Mouse (Mus musculus) retina, embryonic 14.5 days (tissue): ENCODE measurements around the gene Relt.

ENCODE experiments used
- DNase-seq: peaks from one replicate; pipeline ENCODE4 v3.0.0-alpha.2; 2015; ENCODE audit warnings: low spot score

Gene Relt

DNA sequence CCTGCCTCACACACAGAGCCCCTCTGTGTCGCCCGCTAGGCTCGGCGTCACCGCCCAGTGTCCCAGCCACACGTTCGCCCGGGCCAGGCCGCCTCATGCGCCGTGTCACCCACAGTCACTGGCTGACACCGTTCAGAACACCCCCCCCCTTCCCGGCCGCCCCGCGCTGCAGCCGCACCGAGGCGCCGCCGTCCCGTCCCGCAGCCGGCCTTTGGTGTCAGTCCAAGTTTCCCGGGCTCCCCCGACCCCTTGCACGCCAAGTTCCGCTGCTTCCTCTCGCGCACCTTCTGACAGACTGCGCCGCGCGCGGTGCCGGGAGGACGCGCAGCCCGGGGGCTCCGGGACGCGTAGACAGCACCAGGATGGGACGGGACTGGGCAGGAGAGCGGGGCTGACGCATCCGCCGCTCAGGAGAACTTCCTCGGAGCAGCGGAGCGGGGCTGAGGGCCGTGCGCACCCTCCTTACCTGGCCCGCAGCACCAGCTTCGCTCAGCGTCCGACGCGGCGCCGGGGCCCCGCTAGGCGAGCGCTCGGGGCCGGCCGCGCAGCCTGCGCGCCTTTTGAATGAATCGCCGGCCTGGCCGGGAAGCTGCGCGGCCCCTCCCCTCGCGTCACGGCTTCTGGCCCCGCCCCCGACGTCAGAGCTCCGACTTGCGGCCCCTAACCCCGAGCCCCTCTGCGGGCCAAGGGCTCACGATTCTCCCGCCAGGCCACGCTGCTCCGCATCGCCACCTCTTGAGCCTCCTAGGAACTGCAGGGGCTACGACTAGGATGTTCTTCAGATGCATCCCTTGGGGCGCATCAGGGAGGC lies at the start of gene Relt:
TSS of gene Relt (minus strand) at position 619 of the 811 bp plus-strand sequence.
- peak; percentile 99 for DNase-seq

DNA sequence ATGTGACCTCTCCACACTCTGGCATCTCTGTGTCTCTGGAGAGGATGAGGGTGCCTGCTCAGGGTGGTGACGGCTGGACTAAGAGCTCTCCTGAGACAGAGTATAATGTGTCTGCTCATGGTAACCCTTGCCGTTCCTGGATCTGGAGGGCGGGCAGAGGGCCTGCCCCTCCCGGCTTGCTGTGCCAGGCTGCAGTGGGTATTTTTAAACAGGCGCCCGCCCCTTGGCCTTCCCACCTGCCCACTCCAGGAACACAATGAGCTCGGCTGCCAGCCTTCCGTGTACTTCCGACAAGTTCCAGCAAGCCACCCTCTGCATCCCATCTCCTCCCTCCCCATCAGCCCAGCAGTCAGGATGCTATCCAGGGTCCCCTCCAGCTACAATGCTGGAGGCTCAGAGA lies 48.5 kb upstream of the Relt start:
- DNase-seq = no peak

DNA sequence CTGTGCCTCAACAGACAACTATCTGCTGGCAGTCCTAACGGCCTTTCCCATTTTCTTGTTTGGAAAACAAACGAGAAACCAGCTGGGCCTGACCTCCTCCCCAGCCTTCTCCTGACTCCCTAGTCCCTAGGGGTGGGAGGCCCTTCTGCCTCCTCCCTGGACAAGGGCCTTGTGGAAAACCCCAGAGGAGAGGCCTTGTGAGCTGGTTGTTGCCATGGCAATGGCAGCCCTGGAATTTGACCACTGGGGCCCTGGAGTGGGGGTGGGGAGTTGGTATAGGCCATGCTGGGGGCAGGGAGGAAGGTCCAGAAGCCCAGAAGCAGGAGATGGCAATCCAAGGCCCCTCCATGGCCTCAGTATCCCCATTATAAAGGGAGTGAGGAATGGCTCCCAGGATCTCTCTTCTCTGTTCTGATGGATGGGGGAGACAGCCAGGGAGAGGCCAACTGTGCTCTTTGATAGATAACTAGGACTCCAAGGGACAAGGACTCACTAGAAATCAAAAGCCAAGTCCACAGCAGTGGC lies 48.1 kb upstream of the Relt start:
- peak; percentile 67 for DNase-seq

DNA sequence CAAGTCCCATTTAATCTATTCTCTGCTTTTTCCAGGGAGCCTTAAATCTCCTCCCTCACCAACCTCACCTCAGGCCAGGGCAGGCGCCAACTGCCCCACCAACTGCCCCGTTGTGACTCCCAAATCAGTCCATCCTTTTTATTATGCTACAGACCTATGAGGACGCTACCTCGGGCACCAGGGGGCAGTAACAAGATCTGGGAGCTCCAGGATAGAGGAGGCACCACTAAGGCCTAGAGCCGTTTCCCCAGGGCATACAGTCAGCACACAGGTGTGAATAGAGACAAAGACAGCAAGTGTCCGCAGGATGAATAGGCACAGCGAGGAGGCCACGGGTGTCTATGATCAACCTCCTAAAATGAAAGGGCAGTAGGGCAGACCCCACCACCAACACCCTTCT lies 45.3 kb upstream of the Relt start:
- no peak for DNase-seq

DNA sequence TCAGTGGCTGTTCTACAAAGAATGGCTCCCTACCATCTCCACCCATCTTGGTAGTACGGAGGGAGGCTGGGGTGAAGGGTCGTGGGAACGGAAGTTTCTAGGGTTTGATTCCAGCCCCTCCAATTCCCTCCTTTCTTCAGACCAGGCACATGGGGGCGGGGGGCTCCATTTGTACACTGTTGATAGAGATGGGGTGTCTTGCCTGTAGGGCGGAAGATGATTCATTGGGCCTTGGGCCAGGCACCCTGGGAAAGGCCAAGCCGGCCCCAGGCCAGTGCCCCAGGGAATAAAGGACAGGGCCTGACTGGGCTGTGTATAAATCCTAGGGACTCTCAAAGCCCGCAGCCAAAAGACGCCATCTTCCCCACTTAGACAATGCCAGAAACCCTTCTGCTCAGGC lies 44.8 kb upstream of the Relt start:
- no peak for DNase-seq

DNA sequence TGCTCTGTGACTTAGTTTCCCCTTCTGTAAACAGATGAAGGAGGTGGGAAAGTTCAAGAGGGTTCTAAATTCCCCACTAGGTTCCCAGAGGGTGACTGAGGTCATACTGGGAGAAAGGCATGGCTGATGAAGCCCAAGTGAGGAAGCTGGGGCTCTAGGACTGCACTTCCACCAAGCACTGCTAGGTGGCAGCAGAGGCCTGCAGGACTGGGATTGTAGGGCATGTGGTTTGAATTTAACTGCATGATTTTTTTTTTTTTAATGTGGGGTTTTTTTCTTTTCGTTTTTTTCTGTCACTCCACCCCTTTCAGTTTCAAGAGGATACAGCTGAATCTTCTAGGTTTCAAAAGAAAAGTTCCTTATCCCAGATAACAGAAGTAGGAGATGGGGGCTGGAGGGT lies 44.0 kb upstream of the Relt start:
- peak; percentile 91 for DNase-seq

DNA sequence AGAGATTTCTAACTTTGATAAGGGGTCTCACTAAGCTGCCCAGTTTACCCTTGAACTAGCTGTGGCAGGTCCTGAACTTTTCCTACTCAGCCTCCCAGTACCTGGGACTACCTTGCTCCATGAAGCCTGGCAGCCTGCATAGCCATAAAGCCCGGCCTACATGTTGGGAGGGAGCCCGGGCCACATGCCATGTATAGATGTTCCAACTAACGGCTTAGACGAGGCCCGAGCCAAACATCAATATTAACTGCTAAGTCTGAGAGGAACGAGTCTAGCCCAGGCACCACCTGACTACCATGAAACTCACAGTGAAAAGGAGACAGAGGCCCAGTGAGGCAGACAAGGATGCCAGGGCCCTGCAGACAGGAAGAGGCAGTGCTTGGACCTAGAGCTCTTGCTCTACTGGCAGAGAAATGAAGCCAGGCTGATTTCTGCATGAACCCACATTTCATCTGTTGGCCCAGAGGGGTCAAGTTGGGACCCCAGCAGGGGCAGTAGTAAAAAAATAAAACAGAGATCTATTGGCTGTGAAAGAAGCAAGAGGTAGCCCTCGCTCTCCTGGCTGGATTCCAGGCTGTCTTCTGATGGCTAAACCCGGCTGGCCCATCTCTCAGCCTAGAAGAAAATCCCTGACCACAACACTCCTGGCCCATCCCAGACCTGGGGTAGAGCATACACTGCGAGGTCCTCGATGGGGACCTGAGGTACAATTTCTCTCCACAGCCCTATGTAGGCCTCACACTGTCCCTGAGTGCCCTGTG lies 43.0 kb upstream of the Relt start:
- no peak for DNase-seq

DNA sequence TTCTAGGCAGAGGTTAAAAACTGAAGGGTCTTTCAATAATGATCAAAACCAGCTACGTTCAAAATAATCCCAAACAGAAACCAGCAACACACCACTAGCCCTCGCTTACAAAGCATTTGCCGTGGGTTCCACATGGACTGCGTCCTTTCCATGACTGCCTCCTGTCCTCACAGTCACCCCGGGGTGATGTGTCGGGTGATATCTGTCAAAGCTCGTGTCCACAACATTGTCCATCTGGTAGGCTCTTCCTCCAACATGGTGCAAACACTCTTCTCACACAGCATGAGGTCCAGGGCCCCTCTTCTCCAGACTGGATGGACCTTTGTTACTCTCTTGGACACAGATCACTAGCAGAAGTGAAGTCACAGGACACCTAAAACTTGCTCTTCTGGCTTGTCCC lies 41.8 kb upstream of the Relt start:
- no peak for DNase-seq

DNA sequence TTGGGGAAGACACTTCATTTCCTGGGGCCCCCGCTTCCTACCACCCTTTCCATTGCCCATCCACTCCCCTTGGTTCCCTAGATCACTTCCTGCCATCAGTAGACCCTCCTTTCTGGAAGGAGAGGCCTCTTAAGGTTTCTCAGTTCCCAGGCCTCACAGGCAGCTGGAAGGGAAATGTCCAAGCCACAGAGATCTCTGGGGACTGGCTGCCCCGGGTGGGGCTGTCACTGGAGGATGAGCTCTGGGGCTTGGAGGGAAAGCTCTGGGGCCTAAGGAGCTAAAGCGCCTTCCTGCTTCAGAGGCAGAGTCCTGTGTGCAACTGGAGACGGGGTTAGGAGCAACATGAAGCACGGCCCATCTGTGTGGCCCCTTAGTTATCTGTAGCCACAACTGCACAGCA lies 41.4 kb upstream of the Relt start:
- no peak for DNase-seq

DNA sequence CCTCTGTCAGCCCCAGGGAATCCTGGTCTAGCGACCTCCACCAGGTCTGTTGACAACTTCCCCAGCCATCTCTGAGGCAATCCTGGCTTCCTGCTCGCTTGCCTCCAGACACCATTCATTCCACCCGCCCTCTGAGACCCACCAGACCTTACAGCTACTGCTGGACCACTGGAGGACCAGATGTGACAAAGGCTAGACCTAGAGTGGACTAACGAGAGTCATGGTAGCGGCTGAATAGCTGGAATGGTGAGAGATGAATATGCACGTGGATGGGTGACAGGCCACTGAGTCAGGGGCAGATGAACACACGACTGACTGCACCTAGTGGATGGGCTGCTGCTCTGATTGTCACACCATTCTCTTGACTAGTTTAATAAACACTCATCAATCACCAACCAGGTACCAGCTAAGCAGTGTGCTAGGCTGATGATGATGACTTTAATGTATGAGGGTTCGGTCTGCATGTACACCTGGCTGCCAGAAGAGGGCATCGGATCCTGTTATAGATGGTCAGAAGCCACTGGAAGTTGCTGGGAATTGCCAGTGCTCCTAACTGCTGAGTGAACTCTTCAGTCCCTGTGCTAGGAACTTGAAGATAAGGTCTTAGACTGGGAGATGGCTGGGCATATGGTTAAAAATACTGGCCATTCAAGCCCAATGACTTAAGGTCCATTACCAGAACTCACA lies 39.3 kb upstream of the Relt start:
- DNase-seq = peak; percentile 61

DNA sequence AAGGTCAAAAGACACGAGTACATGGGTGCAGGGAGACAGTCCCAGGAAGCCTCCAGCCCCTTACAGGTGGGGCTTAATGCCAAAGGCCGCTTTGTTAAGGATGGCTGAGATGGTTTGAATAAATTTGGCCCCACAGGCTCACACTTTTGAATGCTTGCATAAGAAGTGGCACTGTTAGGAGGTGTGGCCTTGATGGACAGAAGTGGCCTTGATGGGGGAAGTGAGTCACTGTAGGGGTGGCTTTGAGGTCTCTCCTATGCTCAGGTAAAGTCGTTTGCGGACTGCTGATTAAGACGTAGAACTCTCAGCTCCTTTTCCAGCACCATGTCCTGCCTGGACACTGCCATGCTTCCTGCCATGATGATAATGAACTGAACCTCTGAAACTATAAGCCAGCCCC lies 34.6 kb upstream of the Relt start:
- no peak for DNase-seq

DNA sequence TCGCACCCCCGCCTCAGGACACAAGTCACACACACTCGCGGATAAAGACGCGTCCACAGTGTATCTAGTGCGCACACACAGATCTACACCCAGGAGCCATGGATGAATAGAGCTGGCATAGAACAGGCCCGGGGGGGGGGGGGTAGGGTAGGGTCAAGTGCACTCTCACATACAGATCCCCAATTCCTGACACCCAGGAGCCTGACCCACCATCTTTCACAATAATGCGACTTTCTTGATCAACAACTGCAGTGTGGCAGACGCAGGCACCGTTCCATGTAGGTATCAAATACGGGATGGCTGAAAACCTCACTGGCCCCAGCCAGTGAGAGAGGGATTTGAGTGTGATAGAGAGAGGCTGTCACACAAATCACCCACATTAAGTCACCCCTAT lies 31.6 kb upstream of the Relt start:
- no peak for DNase-seq

DNA sequence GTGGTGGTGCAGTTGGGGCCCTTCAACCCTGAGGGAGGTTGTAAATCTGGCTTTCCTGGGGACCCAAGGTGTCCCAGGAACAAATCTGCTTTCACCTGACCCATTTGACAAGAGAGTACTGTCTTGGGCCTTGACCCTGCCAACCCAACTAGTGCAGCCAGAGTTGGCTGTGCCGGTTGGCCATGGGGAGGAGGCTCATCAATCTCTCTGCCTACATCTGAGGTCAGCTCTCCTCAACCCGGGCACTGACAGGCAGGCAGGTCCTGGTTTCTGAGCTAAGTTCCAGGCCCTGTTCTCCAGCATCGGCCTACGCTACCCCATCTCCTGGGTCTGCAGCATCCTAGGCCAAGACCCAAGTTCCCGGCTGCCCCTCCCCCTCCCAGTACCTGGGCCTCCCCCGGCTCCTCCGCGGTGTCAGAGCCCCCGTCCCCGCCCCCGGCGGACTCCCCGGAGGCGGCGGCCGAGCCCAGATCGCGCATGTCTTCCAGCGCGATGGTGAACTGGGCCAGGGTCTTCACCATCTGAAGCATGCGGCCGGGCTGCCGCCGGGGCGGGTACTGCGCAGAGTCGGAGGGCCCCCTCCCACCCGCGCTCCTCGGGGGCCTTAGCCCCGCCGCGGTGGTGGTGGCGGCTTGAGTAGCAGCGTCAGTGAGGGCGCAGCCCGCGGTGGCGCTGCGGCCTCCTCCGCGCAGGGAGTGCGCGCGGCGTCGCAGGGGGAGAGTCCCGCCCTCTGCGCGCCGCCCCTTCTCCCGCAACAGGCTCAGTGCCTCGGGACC lies 31.0 kb upstream of the Relt start:
- DNase-seq = peak; percentile 58

DNA sequence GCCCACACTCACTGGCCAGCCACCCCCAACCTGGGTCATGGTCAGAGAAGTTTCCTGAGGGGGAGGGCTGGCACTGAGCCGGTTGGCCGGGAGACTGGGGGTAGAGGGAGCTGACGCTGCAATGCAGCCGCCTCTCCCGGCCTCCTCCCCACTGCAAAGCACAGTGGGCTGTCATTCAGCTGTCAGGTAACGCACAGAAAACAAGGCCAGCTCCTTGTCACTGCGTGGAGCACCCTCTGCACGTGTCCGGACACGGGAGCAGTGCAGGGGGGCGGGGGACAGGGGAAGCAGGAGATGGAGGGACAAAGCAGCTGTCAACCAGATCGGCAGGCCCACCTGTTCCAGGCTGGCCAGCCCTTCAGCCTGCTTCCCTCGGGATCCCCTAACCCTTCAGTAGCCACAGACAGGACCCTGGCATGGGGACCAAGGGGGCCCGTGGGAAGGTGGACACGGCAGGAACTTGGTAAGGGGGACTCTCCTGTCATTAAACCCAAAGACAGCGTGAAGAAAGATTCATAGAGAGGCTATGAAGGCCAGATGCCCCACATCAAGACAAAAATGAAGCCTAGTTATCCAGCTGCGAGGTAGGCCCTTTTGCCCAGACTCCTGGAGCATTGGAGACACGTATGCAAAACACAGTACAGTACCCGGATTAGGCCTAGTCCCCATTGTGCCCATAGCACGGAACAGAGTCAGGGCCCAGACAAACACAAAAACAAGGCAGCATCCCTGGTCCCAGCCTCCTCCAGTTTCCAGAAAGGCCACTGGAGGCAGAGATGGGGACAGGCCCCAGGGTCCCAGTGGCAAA lies 30.2 kb upstream of the Relt start:
- DNase-seq = no peak

DNA sequence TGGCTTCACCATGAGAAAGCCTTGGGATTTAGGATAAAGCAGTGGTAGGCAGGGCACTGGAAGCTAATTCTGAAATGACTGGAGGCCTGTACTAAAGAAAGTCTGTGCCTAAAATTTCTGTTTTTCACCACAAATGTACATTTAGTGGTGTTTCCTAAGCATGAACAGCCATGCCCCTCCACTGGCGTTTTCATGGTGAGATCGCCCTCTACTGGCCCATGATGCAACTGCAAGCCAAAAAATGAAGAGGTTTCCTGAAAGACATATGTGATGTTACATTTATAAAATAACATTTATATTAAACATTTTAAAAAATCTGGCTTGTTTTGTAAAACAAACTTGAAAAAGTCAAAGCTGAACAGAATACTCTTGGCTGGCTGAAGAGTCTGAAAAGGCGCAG lies 23.3 kb upstream of the Relt start:
- DNase-seq = peak; percentile 75

DNA sequence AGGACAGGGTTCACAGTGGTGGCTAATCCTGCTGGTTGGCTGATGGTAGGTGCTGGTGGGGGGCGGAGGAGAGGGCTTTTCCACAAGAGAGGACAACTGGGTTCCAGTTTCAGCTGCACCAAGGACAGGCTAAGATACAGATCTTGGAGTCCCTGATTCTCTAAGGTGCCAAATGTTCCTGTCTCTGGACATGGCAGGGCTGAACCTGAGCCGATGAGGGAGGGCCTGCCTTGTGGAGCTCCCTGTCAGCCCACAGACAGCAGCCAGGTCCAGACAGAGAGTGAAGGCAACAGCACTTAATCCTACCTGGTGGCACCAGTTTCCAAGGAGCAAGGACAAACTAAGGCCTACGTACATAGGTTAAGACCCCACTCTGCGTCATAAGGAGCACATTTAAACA lies 21.2 kb upstream of the Relt start:
- DNase-seq = no peak

DNA sequence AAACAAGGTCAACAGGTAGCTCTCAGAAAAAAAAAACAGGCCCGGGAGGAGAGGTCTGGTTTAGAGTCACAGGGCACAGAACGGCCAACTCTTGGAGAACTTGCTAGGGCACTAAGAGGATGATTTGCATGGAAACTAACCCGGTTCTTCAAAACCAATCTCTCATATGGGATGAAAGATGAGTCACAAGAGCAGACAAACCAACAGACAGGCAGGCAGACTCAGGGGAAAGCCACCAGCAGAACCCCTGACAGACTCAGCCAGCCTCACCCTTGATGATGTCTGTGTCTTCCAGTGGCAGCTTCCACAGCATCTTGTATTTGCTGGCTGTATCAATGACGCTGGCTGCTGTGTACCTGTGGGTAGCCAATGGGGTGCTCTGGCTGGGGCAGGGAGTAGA lies 18.7 kb upstream of the Relt start:
- DNase-seq = no peak

DNA sequence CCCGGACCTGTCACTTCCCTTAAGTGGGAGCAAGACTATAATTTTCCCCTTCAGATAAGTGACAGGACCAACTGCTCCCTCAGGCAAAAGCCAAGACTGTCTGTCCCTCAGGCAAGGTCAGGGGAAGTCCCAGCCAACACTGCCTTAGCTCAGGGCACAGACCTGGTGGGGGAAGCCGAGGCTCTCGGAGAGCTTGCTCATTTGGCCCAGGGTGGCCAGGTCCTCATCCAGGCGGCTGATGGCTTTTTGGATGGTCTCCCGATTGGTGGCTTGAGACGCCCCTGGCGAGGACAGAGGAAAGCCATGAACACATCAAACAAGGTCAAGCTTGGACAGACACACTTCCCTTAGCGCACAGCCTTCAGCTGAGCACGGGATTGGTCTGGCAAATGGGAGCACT lies 18.3 kb upstream of the Relt start:
- no peak for DNase-seq

DNA sequence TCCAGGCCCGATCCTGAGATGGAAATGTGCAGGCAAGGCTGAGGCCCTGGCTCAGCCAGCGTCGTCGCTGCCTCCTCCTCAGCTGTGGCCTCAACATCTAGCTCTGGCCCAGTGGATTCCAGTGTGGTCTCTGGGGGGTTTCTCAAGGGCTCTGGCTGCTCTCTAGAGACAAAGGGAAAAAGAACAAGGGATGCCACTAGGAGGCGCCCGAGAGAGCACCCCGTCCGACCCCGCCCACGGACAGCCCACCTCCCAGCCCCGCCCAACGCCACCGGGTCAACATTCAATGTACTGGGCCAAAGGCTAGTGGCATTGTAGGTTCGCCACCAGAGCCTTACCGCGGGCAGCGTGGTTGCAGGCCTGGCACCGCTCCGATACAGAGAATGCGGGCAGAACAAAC lies 16.3 kb upstream of the Relt start:
- DNase-seq = peak; percentile 84

DNA sequence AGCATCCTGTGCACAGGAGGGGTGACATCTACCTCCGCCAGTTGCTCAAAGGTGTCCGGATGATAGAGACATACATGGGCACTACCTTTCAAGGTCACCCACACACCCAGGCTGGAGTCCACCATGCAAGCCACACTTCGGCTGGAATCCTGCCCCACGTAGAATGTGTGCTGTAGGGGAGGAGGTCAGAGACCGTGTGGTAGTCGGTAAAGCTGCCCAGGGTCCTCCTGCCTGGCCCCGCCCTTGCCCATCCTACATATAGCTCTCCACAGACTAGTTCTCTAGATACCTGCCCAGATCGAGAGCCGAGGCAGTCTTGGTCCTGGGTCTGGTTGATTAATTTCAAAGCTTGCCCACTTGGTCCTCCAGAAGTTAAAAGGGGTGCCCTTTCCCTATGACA lies 13.5 kb upstream of the Relt start:
- no peak for DNase-seq

DNA sequence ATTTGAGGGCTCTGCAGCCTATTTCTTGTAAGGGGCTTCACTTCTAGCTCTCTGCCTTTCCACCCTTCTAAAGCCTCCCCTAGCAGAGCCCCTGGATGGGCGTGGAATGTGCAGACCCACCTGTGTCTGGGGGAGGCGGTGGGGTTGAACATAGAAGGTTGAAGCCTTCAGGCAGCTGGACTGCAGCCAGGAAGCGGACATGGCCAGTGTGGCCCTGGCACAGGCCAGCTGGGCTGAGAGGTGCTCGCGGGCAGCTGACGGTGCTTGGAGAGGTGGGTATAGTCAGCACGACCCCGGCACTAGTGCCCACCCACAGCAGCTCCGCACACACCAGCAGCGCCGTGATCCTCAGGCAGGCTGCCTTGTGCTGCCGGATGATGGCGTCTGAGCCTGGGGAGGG lies 13.0 kb upstream of the Relt start:
- DNase-seq = no peak
